Mouse (Mus musculus) cerebellum, postnatal 10 days (tissue): ENCODE measurements around the gene 2900026A02Rik.

ENCODE experiments used
- DNase-seq, 2 experiments: peaks; one replicate each; pipeline ENCODE4 v3.0.0; 2021; ENCODE audit warnings: mixed read lengths in 2 of 2

2900026A02Rik gene

DNA sequence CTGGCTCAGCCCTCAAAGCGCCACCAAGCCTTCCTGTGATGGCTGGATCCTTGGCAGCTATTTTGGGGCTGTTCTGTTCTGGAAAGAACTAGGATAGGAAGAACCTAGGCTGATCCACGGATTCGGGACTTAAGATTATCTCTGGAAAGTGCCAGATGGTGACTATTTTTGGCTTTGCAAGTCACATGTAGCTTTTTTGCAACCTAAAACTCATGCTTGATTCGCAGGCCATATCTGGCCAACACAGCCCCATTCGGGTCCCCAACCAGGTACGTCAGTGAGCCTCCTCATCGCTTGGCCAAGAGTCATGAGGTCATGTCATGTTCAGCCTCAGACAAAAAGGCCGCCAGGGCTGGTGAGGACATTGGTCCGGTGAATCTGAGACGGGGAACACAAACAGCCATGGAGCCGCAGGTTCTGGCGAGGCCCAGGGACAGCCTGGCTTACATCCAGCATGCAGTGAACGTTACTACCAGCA is 73.0 kb downstream of the 2900026A02Rik start:
- peak; percentile 59 to 65 for DNase-seq

DNA sequence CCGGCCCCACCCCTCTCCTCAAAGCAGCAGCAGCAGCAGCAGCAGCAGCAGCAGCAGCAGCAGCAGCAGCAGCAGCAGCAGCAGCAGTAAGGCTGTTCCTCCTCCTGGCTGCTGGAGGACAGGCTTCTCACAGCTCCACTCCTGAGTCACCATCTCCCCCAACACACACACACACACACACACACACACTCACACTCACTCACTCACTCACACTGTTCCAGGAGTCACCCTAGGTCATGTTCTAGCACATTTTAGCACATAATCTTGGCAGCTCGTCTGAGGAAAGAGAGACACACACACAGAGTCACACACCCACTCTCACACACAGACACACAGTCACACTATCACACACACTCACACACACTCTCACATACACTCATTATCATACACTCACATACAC is 74.4 kb downstream of the 2900026A02Rik start:
- no peak for DNase-seq

DNA sequence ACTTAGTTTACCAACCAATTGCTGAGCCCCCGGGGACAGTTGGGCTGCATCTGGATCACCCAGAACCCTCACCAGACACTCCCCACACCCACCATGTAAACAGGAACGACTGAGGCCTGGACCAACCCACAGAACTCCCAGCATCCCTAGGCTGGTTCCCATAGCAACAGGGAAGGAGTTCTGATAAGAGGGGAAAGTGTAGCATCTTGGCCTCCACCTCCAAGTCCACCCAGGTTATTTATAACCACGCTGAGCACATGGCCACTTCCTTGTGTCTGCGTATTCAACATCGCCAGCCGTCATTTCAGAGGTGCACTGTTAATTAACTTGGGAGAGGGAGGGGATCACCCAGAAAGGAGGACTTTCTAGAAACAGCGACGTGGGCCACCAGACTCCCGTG is 75.9 kb downstream of the 2900026A02Rik start:
- no peak for DNase-seq

DNA sequence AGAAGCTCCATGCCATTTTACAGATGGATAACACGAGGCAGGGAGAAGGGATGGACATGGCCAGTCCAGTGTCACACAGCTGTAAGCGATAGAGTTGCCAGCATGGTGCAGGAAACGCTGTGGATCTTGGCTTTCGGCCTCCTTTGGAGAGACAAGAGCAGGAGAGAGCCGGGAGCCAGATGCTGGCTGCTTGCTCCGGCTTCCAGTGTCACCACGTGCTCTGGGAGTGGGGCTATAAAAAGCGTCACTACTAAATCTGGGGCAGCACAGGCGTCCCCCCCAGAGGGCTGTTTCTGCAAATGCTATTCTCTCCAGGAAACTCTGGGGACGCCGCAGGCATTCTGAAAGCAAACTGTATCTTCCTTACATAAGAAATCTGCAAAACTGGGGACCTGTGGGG is 78.5 kb downstream of the 2900026A02Rik start:
- peak; percentile 46 to 50 for DNase-seq

DNA sequence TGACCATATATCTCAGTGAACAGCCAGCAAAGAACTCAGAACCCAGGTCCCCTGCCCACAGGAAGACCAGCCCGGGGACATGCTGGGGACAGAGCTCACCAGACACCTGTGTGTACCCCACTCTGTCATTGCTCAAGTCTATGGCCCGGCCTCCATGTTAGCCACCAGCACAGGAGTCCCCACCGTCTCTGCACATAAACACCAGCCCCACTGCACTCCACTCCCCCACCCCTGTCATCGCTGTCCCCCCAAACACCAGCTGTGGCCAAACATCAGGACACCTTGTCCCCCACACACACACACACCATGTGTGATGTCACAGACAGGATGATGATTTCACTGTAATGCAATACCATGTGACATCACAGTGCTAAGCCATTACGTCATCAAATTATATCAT is 79.0 kb downstream of the 2900026A02Rik start:
- DNase-seq: no peak

DNA sequence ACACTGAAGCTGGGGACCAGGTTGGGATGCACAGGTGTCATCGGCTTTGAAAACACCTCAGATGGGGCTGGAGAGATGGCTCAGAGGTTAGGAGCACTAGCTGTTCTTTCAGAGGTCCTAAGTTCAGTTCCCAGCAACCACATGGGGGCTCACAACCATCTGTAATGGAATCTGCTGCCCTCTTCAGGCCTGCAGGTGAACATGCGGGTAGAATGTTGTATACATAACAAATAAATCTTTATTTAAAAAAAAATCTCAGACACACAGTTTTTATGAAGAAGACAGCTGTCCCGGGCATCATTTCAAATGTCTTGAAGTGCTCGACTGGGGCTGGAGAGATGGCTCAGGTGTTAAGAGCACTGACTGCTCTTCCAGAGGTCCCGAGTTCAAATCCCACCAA is 80.2 kb downstream of the 2900026A02Rik start:
- no peak for DNase-seq

DNA sequence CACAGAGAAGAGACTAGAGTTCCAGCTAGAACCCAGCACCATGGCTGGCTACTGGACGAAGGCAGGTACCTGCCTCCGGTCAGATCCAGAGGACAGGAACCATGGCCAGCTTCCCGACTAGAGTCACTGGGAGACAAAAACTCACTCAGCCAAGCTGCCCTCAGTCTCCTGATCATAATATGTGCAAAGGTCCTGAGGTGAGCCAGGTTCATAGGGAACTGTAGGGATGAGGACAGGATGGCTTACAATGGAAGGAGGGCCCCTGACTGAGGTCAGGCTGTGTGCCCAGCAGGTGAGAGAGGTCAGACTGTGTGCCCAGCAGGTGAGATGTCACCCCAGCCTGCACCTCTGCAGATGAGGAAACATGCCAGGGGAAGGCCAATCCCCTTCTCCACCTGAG is 81.0 kb downstream of the 2900026A02Rik start:
- no peak for DNase-seq

DNA sequence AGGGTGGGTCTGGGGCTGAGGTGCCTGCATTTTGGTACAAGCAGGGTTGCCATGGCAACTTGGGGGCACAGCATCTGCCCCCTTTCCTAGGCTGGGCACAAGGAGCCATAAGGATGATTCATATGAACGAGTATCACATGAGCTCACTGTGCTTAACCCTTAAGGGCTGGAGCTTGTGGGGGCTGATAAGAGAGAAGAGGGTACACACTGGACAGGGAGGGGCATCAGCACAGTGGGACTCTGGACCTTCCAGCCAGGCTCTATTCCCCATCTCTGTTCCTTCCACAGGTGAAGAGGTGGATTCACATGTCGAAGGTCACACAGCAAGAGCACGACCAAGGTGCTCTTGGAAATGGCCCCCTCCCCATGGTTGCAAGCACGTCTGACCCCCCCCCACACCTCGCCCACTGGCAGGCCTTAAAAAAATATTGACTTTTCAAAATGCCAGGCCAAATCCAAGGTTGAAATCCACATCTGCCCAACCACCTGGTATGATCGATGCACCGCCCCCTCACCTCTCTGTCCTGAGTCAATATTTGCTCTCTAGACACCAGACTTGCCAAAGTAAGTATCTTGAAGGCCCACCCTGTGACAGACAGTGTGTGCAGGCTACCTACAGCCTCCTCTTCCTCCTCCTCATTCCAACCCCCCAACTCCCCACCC is 81.8 kb downstream of the 2900026A02Rik start:
- peak; percentile 49 to 53 for DNase-seq

DNA sequence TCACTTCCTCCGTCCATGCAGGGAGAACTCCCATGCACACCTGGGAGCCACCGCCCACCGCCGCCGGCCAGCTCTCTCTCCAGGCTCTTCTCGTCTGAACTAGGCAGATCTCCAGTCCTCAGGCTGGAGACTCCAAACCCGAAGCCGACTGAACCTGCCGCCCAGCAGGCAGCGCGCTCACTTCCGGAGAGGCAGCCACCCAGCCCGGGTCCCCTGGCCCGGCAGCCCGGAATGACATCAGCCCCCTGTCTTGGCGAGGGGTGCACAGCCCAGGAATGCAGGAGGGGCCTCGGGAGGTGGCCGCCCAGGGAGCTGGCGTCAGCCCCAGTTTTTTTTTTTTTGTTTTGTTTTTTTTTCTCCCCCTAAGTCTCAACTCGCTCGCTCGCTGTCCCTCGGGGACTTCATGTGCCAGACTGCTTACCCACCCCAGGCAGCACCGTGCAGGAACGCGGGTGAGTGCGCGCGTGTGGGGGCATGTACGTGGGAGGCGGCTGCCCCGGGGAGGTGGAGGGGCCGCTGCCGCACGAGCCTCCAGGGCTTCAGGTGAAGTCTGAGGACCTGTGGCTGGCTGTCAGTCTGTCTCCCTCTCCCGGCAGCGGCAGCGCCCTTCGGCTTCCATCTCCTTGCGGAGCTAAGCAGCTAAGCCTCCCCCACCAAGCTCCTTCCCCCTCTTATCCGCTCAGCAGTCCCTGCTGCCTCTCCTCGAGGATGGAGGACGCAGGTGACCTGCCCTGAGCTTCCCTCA is 82.5 kb downstream of the 2900026A02Rik start:
- DNase-seq: peak; percentile 52 to 53

DNA sequence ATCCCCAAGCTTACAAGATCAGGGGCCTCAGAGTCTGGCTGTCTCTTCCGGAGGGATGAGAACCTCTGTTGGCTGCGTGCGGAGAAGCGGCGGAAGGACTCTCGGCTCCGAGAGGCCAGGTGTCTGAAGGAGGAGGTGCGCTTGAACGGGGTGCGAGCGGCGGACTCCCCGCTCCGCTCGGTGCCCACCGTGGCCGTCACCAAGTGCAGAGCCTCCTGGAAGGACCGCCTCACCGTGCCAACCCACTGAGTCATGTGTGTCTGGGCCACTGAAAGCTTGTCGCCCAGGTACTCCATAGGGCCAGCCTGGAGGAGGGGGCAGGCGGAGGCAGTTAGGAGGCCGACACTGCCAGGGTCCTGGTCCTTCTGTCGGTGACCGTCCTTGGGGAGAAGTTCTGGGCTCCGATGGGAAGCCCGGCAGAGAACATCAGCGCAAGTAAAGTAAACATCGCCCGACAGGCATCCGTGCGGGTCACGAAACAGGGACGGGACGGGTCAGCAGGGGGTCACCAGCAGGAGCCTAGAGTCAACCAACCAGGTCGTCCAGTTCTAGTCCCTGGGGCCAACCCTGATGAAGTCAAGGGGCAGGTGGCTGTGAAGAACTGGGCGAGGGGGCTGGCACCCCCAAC is 83.2 kb downstream of the 2900026A02Rik start:
- no peak for DNase-seq

DNA sequence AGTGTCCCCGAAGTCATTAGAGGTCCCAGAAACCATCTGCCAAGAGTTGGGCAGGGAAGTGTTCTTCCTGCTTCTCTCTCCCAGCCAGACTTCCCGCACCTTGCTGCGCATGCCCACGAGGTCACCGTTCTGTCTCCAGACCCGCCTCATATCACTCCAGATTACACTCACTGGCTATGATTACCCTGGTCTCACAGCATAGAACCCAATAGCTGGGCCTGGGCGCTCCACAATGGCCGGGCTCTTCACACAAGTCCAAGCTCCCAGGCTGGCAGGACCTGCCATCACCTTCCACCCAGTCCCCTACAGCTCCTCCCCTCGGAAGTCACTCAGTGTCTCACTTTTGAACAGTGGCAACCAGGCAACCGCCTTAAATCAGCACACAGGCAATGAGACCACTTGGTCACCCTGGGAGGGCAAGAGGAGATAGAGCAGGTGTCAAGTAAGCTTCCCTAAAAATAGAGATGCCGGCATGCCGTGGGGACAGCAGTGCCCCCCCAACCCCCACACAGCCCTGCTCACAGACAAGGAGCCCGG is 84.0 kb downstream of the 2900026A02Rik start:
- DNase-seq: no peak

DNA sequence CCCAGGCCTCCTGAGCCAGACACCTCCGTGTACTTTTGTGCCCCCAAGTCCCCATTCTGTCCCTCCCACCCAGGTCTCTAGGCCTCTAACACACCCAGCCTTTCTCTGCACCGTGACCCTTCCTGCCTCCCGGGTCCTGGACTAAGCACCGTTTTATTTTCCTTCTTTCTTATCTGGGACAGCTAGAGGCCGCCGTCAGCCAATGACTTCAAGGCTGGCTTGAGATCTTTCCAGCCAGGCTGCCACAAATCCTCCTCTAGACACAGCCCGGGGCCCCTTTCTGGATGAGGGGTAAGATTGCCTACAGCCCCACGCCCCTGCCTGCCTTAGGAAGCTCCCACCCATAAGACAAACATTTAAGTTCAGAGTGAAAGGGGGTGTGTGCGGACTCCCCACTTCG is 85.5 kb downstream of the 2900026A02Rik start:
- DNase-seq: no peak

DNA sequence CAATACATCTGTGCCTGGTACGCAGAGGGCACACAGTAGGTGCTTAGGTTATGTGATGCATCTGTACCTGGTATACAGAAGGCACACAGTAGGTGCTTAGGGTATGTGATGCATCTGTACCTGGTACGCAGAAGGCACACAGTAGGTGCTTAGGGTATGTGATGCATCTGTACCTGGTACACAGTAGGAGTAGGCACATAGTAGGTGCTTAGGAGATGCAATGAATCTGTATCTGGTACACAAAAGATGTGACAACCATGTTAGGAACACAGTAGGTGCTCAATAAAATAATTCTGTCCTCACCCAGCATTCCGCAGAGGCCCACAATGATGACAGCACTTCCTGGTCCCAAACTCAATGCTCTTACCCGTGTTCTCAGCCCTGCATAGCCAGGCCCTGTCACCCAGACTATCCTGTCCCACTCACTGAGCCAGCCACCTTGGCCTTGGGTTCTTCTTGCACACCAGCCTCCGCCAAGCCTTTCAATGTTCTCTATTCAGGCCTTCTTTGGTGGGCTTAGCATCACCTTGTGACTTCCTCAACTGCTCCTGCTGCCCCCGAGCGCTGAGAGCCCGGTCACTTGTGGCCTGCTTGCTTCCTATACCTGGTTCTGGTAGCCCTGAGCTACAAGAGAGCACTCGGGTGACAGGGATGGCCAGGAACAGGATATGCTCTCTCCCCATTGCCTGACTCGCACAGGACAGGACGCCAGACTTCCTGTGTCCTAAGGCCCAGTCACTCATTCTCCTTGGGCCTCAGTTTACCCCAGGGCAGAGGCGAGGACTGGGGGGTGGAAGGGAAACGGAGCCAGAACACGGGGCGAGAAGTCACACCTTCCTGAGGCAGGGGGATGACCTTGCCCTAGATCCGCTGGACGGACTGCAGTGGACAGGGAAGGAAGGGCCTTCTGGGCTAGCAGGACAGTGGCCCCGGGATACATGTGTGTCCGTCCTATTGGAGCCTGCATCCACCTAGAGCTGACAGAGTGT is 87.0 kb downstream of the 2900026A02Rik start:
- no peak for DNase-seq

DNA sequence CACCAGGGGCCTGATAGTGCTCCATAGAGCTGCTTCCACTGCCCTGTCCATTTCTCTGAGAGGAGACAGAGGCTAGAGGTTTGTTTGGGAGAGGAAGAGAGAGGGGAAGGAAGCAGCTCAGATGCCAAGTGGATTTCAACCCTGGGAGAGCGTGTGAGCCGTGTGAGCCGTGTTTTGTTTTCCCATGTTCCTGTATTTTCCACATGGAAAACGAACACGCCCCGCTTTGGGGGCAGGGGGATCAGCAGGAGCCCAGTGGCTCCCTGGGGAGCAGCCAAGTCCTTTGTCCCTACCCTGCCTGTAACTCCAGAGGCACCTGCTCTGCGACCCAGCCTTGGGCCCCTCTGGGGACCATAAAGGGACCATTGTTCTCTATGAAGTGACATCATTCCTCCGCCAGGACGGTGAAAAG is 88.0 kb downstream of the 2900026A02Rik start:
- DNase-seq: no peak

DNA sequence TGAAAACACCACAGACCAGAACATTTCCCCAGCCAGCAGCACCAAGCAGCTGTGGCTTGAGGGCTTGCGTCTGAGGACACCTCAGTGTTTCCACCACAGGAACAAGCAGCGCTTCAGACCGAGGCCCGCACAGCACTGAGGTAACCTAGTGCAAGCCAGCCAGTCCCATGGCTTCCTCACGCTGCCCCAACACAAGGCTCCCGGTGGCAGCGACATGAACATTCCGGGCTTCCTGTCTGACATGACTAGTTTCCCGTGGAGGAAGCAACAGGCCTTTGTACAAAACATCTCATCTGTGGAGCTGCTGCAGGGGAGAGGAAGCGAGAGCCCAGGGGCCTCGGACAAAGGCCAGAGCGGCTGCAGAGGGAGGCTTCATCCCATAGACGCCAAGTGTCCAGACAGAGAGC is 88.4 kb downstream of the 2900026A02Rik start:
- DNase-seq: no peak

DNA sequence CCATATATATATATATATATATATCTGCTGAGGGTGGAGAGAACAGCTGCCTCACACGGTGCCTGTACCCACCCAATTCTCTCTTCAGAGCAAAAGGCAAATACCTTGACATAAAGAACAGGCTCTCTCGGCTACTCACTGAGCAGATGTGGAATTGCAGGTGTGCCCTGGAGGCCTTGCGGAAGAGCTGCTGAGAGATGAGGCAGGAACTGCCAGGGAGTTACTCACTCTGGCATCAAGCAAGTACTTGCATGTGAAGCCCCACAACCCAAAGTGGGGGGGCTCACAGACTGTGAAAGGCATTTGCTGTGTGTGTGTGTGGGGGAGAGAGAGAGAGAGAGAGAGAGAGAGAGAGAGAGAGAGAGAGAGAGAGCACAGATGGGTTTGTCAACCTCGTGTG is 92.6 kb downstream of the 2900026A02Rik start:
- no peak for DNase-seq

DNA sequence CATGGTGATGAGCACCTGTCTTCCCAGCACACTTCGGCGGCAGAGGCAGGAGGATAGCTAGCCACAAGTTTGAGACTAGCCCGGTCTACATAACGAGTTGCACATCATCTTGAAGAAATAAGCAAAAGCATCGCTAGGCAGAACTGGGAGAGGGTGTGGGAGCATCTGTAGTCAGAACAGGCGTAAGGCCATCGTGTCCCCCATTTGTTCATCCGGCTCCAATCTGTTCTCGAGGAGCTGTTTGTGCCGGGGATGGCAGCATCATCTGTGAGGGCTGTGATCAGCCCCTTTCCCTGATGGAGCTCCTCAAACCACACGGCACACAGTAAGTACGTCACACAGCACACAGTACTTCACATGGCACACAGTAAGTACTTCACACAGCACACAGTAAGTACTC is 94.6 kb downstream of the 2900026A02Rik start:
- no peak for DNase-seq

DNA sequence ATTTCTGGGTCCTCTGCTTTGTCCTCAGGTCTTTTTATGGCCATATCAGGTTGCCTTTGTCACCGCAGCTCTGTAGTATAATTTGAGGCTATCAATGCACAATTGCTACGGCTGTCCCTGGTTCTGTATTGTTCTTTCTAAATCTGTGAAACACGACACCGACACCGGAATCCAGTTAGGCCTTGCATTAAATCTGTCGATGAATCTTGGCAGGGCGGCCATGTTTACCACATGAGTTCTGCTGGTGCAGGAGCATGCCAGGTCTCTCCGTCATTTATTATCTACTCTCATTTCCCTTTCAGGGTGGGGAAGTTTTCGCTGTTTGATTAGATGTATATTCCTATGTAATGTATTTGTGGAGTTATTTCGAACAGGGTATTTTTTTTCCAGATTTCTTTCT is 97.3 kb downstream of the 2900026A02Rik start:
- no peak for DNase-seq

DNA sequence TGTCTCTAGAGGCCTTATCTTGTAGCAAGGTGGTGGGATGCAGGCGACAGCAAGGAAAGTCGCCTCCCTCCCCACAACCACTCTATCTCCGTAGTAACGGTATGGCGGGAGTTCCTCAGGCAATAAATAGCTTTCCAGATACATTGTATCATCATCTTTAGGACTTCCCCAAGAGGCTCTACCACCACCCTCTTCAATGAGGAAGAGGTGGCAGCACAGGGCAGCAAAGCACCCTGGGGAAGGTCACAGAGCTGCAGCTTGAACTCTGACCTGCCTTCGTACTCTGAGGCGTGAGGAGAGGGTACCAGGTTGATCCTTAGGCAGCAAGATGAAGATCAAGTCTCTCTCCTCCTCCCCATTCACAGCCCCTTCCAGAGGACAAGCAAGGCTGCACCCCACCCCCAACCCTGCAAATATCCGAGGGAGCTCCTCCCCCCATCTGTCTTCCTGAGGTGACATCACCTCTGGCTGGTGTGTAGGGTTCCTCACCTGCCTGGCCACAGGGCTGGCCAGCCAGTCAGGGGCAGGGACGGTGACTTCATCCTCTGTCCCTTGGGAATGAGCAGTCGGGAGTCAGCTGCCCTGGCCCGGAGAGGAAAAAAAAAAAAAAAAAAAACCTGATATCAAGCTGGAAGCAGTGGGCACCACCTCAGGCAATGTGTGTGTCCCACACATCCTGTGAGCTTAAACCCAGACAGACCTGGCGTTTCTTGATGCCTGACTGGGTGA is 98.5 kb downstream of the 2900026A02Rik start:
- DNase-seq: peak in 1 of 2 experiments; percentile 40

DNA sequence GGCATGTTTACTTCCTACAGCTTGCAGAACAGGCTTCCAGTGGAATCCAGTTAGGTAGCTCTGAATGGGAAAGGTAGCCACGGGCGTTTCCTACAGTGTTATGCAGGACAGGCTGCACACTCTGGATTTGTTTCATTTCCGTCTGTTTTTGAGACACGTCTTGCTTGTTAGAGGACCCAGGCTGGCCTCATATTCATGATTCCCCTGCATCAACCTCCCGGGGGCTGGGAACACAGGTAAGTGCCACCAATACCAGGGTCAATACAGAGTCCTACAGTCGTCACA is 99.5 kb downstream of the 2900026A02Rik start:
- no peak for DNase-seq

DNA sequence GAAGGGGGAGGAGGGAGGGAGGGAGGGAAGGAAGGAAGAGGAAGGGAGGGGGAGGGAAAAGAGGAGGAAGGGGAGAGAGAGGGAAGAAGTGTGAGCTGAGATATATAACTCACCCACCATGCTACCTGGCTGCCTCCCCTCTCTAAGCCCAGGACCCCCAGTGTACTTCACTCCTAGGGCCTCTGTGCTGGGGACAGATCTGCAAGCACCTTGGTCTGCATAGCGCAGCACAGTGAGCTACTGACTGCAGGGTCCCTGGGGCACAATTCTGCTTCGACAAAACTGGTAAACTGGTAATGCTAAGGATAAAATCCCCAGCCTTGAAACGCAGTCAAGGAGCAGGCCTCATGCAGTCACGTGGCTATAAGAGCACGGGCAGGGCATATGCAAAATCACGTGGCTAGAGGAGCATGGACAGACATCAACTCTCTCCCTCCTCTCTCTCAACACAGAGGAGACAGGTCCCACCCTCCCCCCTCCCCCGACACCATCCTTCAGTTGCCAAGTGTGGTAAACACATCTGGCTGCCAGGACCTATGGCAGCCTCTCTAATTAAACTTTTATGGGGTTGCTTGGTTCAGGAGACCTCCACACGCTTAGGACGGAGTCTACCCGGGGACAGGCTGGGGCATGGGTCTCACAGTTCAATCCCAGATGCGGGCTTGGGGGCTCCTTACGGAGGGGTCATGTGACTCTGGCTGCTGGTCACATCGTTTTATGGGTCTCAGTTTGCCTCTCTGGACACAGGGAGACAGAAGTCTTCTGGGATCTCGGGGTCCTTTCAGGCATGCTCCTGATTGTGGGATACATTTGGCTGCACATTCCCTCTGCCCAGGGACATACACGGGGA is 100.1 kb downstream of the 2900026A02Rik start:
- no peak for DNase-seq
